Mouse (Mus musculus): ENCODE data around the gene Unk.

DNA sequence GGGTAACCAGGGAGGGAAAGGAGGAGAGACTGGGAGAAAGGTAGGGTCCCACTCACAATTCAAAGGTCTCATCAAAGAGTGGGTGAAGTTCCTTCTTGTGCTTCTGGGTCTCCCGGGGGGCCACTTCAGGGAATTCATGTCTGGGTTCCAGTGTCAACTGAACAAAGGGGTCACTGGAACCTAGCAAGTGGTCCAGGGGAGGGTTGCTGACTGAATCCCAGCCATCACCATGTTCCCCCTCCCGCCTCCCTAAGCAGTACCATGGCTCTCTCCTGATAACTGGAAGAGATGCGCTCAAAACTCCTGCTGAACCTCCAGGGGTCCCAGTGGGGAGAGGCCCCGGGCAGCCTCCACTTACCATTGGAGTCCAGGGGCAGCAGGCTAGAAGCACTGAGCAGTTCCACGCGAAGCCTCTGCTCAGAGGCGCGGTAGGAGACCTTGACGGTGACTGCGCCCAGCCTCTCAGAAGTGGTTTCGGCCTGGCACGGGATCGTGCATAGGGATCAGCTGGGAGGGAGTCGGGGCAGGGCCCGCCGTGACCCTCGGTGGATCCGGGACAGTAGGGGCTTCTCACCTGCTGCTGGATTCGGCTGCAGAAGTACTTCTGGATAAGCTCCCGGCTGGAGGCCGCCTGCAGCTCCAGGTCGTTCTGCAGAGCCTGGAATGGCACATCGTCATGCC is 34.2 kb downstream of the Unk start:
- TF ChIP-seq MYC (IDR thresholded peaks at IDR 0.05; ENCODE audit: low read depth, low read length): no peak
- no peak; a peak in 1 of 4 replicates for TF ChIP-seq POLR2A (IDR thresholded peaks at IDR 0.05; ENCODE audit: control insufficient read depth in 1 of 2, insufficient read depth in 1 of 2, low read depth in 1 of 2, low read length in 2 of 2, poor library complexity in 1 of 2)
- TF ChIP-seq EP300 (IDR thresholded peaks at IDR 0.05; ENCODE audit: low read depth in 1 of 2, low read length in 2 of 2): no peak
- TF ChIP-seq CHD2 (IDR thresholded peaks at IDR 0.05; ENCODE audit: low read length): no peak

All from MEL (cell line).